In the genomic region with DNA sequence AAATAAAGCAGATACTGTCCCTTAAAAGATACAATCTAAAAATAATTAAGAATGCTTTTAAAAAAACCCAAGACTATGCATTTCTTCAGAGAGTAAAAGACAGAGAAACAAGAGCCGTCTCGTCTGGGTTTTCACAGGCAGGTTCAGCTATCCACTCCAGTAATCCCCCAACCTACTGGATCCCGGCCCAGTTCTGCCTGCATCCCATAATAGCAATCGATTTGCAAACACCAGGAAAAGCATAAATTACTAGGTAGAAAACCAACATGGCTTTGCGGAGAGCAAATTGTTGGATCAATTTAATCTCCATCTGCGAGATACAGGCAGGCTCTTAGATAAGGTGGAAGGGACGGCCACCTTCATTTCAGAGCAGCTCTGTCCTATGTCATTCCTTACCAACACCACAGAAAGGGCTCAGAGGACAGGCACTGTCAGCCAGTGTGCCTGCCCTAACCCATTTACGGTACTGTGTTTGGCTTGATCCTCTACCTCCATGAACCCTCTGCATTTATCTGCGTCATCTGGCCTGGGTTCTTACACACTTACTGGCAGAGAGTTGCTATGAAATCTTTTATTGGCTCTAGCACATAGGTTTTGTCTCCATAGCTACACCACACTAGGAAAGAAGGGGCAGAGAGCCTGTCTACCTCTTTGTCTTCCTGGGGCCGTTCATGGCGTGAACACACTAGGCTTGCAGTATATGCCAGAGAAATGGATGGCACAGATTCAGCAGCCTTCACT, we compare ENCODE assay signal across 9 mouse cellular contexts.
DNase-seq lines count a peak whose midpoint lies in the region; ATAC-seq lines count a peak whose summit lies in the region.
"Had no signal": no experiment of that assay in that cellular context is flagged by ENCODE, and none has a peak within 500 bp of the region (broad histone marks: within the 10 kb centered on the region; RNA-seq: fewer than 3 reads in every experiment).

No protein-coding gene starts in this region.

- ATAC-seq in heart, embryonic 14.5 days (ENCODE audit: insufficient number of reproducible peaks, insufficient read depth, low FRiP score, low read depth): no peak; the same call in 1 of the 2 replicates
- no peak; the same call in 1 of the 2 replicates for ATAC-seq in kidney, embryonic 16.5 days (ENCODE audit: low FRiP score, low TSS enrichment)
- ATAC-seq in CD4-positive, CD25-positive, alpha-beta regulatory T cell, adult 4 months: no peak
- no peak for ATAC-seq in activated CD4-positive, CD25-positive, alpha-beta regulatory T cell, adult 4 months

- no peak for DNase-seq in heart, postnatal 36 days
- peak; percentile 61 for DNase-seq in MN1 (ENCODE audit: low spot score)
- DNase-seq in cerebellum, postnatal 25 days: peak; percentile 54 to 57
- no peak for DNase-seq in testis, postnatal 14 days (ENCODE audit: low spot score)

- H3K9ac ChIP-seq in heart, embryonic 14.5 days (ENCODE audit: low read length): peak overlapping the region; percentile 36; the same call in 1 of the 2 replicates
- no peak overlapping the region for H3K9ac ChIP-seq in kidney, embryonic 16.5 days (replicated peaks; ENCODE audit: low read length)

- H3K4me3 ChIP-seq in heart, embryonic 14.5 days (ENCODE audit: control insufficient read depth in 1 of 2, insufficient read depth in 1 of 2, low read depth in 1 of 2, low read length in 2 of 2): no peak overlapping the region
- no peak overlapping the region for H3K4me3 ChIP-seq in kidney, embryonic 16.5 days (ENCODE audit: low read length)

- H3K4me1 ChIP-seq in heart, embryonic 14.5 days (ENCODE audit: control insufficient read depth in 2 of 2, insufficient read depth in 2 of 2, low read length in 2 of 2): peaks cover 17 to 58% of the 10 kb centered on the region in 2 experiments
- peaks cover 8% of the 10 kb centered on the region; the same call in 1 of the 2 replicates for H3K4me1 ChIP-seq in kidney, embryonic 16.5 days (ENCODE audit: insufficient read depth, low read length)

- H3K9me3 ChIP-seq in heart, embryonic 14.5 days (ENCODE audit: control insufficient read depth, low read length): no peaks in the 10 kb centered on the region
- H3K9me3 ChIP-seq in kidney, embryonic 16.5 days (ENCODE audit: low read length): no peaks in the 10 kb centered on the region

- peak overlapping the region; percentile 6; the same call in 1 of the 2 replicates for H3K4me2 ChIP-seq in heart, embryonic 14.5 days (ENCODE audit: low read length)
- no peak overlapping the region for H3K4me2 ChIP-seq in kidney, embryonic 16.5 days (replicated peaks; ENCODE audit: low read depth, low read length)

- H3K27ac ChIP-seq in heart, embryonic 14.5 days (replicated peaks in 1 of 2; ENCODE audit: control insufficient read depth in 1 of 2, insufficient read depth in 1 of 2, low read depth in 2 of 2, low read length in 2 of 2): peak overlapping the region; percentile 74 to 75
- H3K27ac ChIP-seq in kidney, embryonic 16.5 days (ENCODE audit: low read length): peak overlapping the region; percentile 16; the same call in 1 of the 2 replicates
- H3K27ac ChIP-seq: macrophage had no signal

- intact Hi-C loops in heart, postnatal 36 days (cut with DNase I): no loop called here

- no peaks in the 10 kb centered on the region for H3K27me3 ChIP-seq in heart, embryonic 14.5 days (ENCODE audit: control insufficient read depth, insufficient read depth, low read length)
- no peaks in the 10 kb centered on the region for H3K27me3 ChIP-seq in kidney, embryonic 16.5 days (ENCODE audit: insufficient read depth, low read length)

- H3K36me3 ChIP-seq in heart, embryonic 14.5 days (ENCODE audit: control insufficient read depth, insufficient read depth, low read length): peaks cover 16% of the 10 kb centered on the region; the same call in 1 of the 2 replicates
- no peaks in the 10 kb centered on the region for H3K36me3 ChIP-seq in kidney, embryonic 16.5 days (ENCODE audit: insufficient read depth, low read length)

- WGBS in heart, embryonic 14.5 days: 28% methylated on average over 11 of the region's 11 CpGs
- WGBS in kidney, embryonic 16.5 days: 75% methylated on average over 11 of the region's 11 CpGs

Comparison
In these comparisons a context has a peak if more than half of its experiments do, and no peak if none do; other contexts are left out.
1. DNase-seq: peak in MN1 (single experiment) and cerebellum, postnatal 25 days (2 of 2); none in heart, postnatal 36 days (0 of 2) and testis, postnatal 14 days (single experiment).